Mouse (Mus musculus) cortical plate, adult 2 months (tissue): ENCODE data around the gene Prkar1b.

ENCODE experiments used
- CTCF ChIP-seq: fragments of 200-500 bp; IDR thresholded peaks from 2 replicates; pipeline ENCODE4 v1.5.1; 2011; ENCODE audit warnings: mild to moderate bottlenecking, control low read depth, low read length; ENCODE audit not compliant: insufficient read depth; ENCODE audit errors: extremely low read depth
- POLR2A ChIP-seq: fragments of 200-500 bp; IDR thresholded peaks from 2 replicates; pipeline ENCODE4 v1.6.1; 2011; ENCODE audit warnings: mild to moderate bottlenecking, low read length, control low read depth; ENCODE audit not compliant: insufficient read depth; ENCODE audit errors: extremely low read depth

GRCm38 (mm10) chr5:138989567-138989966, 160.2 kb downstream of the Prkar1b start:
- TF ChIP-seq CTCF = no peak
- no peak for TF ChIP-seq POLR2A
